Mouse (Mus musculus) embryonic facial prominence, embryonic 13.5 days (tissue): ENCODE measurements around the gene Vdac2. TPM values are rescaled to one million over a fixed set of nuclear protein-coding genes. Genes with fewer than 3 reads are reported as not detected.

Source experiments
- ATAC-seq: fragments of 200-750 bp; cut with Nextera tagmentation; 2 replicates; pipeline ENCODE4 v1.8.0; 2017; ENCODE audit warnings: low read depth; ENCODE audit not compliant: insufficient number of reproducible peaks, insufficient read depth, low FRiP score, low TSS enrichment
- H3K27ac ChIP-seq: fragments of 300-500 bp; sonication (generic); 2 replicates; pipeline ENCODE4 v1.5.1; 2015; ENCODE audit warnings: moderate library complexity, mild to moderate bottlenecking, inconsistent platforms
- H3K27me3 ChIP-seq: fragments of 300-500 bp; sonication (generic); 2 replicates; pipeline ENCODE4 v1.6.1; 2015; ENCODE audit warnings: mild to moderate bottlenecking, inconsistent platforms
- H3K36me3 ChIP-seq: fragments of 300-500 bp; sonication (generic); 2 replicates; pipeline ENCODE4 v1.6.1; 2015; ENCODE audit warnings: mild to moderate bottlenecking, inconsistent platforms
- H3K4me1 ChIP-seq: fragments of 300-500 bp; sonication (generic); 2 replicates; pipeline ENCODE4 v1.6.1; 2015; ENCODE audit warnings: inconsistent platforms
- H3K4me2 ChIP-seq: fragments of 300-500 bp; sonication (generic); 2 replicates; pipeline ENCODE4 v1.6.1; 2015; ENCODE audit warnings: moderate library complexity, mild to moderate bottlenecking, inconsistent platforms
- H3K4me3 ChIP-seq: fragments of 300-500 bp; sonication (generic); 2 replicates; pipeline ENCODE4 v1.5.1; 2015; ENCODE audit warnings: mild to moderate bottlenecking, inconsistent platforms
- H3K9ac ChIP-seq: fragments of 300-500 bp; sonication (generic); 2 replicates; pipeline ENCODE4 v1.6.1; 2015; ENCODE audit warnings: mild to moderate bottlenecking, inconsistent platforms
- H3K9me3 ChIP-seq: fragments of 300-500 bp; sonication (generic); 2 replicates; pipeline ENCODE4 v1.6.1; 2016; ENCODE audit warnings: inconsistent platforms
- WGBS: fragments of 180-500 bp; shearing (Covaris S2); methylation state at CpG from one replicate; pipeline ENCODE4 v1.1.7; 2015; ENCODE audit warnings: mixed read lengths; 5-methylcytosine and 5-hydroxymethylcytosine counted together
- polyA plus RNA-seq: library from polyadenylated mRNA; unstranded; fragments of >200 nt; fragmentation: Nextera tagmentation; extraction: Ambion mirVana; gene quantifications from 2 replicates; pipeline ENCODE4 v1.2.1, GENCODE M21; 2015

The Vdac2 gene
- 209 and 221 TPM in 2 replicates for polyA plus RNA-seq

DNA sequence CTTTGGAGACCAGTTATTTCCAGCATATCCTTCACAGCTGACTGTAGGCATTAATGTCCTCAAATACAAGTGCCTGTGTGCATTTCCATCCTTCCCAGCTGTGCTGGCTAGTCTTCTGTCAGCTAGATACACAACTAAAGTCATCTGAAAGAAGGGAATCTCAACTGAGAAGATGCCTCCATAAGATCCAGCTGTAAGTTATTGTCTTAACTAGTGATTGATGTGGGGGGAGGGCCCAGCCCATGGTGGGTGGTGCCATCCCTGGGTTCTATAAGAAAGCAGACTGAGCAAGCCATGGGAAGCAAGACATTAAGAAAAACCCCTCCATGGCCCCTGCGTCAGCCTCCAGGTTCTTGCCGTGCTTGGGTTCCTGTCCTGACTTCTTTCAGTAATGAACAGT, at the start of gene Vdac2:
Gene Vdac2, plus strand, starts transcription at position 301 of the 400 bp plus-strand sequence.
- Histone ChIP-seq H3K4me2 (no peak within 1 kb of the TSS), H3K9me3 (no peaks in the 10 kb centered on the region), H3K27ac (no peak within 1 kb of the TSS), H3K4me1 (0 out of 2 replicates have a peak, but pooled peaks cover 10% of the 10 kb centered on the region), H3K27me3 (no peaks in the 10 kb centered on the region), H3K36me3 (no peaks in the 10 kb centered on the region), H3K4me3 (no peak within 1 kb of the TSS), H3K9ac (no peak within 1 kb of the TSS)
- ATAC-seq: no peak
- WGBS: 78% methylated on average over 2 of the region's 2 CpGs

DNA sequence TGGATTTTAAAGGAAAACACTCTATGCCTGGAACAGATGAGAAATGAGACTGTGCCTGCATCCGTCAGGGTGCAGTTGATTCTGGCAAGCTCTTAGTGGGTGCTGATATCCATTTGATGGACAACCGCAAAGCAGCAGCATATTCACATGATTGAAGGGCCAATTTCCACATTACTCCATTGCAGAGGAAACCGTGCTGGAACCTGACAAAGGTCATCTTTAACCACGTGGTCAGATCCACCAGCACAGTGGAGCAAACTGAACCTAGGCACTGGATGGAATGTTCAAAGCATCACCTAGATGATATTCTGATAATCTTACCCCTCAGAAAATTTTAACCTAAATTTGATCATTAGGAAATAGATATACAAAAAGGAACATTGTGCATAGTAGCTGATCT, 48.8 kb upstream of the Vdac2 start:
- Histone ChIP-seq H3K27ac (no peak overlapping the region), H3K4me3 (no peak overlapping the region), H3K9ac (no peak overlapping the region), H3K4me1 (no peaks in the 10 kb centered on the region), H3K4me2 (no peak overlapping the region), H3K36me3 (peaks cover 43% of the 10 kb centered on the region), H3K27me3 (no peaks in the 10 kb centered on the region), H3K9me3 (no peaks in the 10 kb centered on the region)
- 89% methylated on average over 4 of the region's 4 CpGs for WGBS
- ATAC-seq: no peak

DNA sequence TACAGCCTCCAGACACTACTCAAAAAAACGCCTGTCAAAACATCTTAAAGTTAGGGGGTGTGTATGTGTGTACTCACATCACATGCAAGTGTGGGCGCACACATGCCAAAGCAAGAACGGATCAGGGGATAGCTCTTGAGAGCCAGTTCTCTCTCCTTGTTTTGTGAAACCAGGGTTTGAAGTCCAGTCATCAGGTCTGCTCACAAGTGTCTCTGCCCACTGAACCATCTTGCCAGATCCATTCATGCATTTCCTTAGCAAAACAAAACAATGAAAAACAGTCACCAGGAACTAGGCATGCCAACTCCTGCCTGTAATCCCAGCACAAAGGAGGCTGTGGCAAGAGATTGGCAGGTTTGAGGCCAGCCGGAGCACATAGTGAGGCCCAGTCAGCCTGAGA, 38.5 kb upstream of the Vdac2 start:
- H3K36me3 ChIP-seq: peaks cover 34% of the 10 kb centered on the region
- no peak for ATAC-seq
- H3K4me3 ChIP-seq: no peak overlapping the region
- H3K4me2 ChIP-seq: no peak overlapping the region
- H3K9me3 ChIP-seq: no peaks in the 10 kb centered on the region
- 80% methylated on average over 4 of the region's 4 CpGs for WGBS
- H3K9ac ChIP-seq: no peak overlapping the region
- no peaks in the 10 kb centered on the region for H3K4me1 ChIP-seq
- no peaks in the 10 kb centered on the region for H3K27me3 ChIP-seq
- no peak overlapping the region for H3K27ac ChIP-seq

DNA sequence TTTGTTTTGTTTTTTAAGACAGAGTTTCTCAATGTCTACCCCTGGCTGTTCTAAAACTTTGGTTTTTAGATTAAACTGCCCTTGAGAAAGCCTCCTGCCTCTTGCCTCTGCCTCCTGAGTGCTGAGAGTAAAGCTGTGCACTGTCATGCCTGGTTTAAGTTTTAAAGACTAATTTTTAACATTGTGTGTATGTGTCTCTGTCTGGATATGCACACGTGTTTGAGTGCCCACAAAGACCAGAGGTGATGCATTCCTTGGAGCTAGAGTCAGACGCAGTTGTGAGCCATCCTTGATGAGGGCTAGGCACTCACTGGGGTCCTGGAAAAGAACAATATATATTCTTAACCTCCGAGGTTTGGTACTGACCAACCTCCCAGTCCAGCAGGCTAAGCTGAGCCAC, 37.7 kb upstream of the Vdac2 start:
- peaks cover 42% of the 10 kb centered on the region for H3K36me3 ChIP-seq
- no peaks in the 10 kb centered on the region for H3K27me3 ChIP-seq
- H3K27ac ChIP-seq: no peak overlapping the region
- ATAC-seq: no peak
- H3K9ac ChIP-seq: no peak overlapping the region
- no peak overlapping the region for H3K4me3 ChIP-seq
- no peaks in the 10 kb centered on the region for H3K4me1 ChIP-seq
- WGBS: 90% methylated on average over 3 of the region's 3 CpGs
- H3K4me2 ChIP-seq: no peak overlapping the region
- H3K9me3 ChIP-seq: no peaks in the 10 kb centered on the region

DNA sequence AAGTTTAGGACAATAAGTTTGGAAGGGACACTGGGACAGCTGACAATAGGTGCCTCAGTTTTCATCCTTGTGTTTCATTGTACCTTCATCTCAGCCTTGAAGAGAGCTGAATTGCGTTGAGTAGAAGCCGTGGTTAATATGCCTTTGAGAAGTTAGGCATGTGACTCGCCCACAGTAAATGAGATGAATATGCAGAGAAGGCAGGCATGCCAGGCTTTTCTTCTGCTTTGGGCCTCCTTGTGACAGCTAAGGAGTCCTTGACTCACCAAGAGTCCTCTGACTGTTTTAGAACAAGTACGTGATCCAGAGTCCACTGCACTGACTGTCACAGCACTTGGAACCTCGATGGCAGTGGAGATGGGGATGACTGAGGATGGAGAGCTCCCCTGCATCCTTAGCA, 36.9 kb upstream of the Vdac2 start:
- WGBS: 93% methylated on average over 5 of the region's 5 CpGs
- Histone ChIP-seq H3K4me2 (no peak overlapping the region), H3K36me3 (peaks cover 48% of the 10 kb centered on the region), H3K9ac (no peak overlapping the region), H3K27ac (no peak overlapping the region), H3K4me3 (no peak overlapping the region), H3K9me3 (no peaks in the 10 kb centered on the region), H3K4me1 (no peaks in the 10 kb centered on the region), H3K27me3 (no peaks in the 10 kb centered on the region)
- ATAC-seq: no peak

DNA sequence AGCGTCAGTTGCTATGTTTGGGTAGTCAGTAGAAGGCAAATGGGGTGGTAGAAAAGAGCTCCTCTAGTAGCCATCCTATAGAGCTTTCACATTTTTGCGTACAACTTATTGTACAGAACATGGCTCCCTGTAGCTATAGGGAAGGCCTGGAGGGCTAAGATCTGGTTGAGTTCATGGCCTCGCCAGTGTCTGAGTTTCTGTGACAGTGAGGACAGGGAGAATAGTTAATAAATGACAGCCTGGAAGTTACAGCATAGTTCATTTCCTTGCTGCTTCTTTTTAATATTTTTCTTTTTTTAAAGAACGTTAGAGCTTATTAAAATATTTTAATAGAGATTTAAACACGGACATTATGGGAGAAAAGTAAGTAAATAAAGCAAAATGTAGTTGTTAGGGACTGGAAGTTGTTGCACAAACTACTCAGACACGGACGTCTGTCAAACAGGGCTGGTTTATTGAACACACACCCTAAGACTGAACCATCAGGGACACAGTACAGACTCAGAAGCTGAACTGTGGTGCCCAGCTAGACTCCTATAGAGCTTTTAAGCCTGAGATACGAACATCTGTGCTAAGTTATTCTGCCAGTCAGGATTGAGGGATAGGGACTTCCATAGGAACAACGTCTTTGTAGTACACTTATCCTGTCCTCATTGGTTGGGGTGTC, 34.3 kb upstream of the Vdac2 start:
- Histone ChIP-seq H3K9ac (no peak overlapping the region), H3K27me3 (no peaks in the 10 kb centered on the region), H3K4me1 (peaks cover 21% of the 10 kb centered on the region), H3K36me3 (peaks cover 42% of the 10 kb centered on the region), H3K4me2 (no peak overlapping the region), H3K9me3 (no peaks in the 10 kb centered on the region), H3K27ac (no peak overlapping the region), H3K4me3 (no peak overlapping the region)
- WGBS: 87% methylated on average over 9 of the region's 9 CpGs
- ATAC-seq: no peak

DNA sequence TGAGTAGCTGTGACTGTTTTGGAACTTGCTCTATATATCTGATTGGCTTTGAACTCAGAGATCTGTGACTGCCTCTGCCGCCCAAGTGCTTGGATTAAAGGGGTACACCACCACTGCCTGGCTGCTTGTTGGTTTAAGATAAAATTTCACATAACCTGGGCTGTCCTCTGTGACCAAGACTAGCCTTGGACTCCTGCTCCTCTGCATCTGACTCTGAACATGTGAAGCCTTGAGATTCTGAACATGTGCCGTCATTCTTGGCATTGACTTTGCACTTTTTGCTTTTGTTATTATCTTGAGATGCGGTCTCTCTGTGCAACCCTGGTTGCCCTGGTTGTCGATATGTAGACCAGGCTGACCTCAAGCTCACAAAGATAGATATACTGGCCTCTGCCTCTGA, 33.3 kb upstream of the Vdac2 start:
- Histone ChIP-seq H3K9ac (no peak overlapping the region), H3K27me3 (no peaks in the 10 kb centered on the region), H3K4me3 (no peak overlapping the region), H3K9me3 (no peaks in the 10 kb centered on the region), H3K27ac (no peak overlapping the region), H3K4me2 (no peak overlapping the region), H3K36me3 (peaks cover 36% of the 10 kb centered on the region), H3K4me1 (peaks cover 21% of the 10 kb centered on the region)
- 88% methylated on average over 4 of the region's 4 CpGs for WGBS
- ATAC-seq: no peak

DNA sequence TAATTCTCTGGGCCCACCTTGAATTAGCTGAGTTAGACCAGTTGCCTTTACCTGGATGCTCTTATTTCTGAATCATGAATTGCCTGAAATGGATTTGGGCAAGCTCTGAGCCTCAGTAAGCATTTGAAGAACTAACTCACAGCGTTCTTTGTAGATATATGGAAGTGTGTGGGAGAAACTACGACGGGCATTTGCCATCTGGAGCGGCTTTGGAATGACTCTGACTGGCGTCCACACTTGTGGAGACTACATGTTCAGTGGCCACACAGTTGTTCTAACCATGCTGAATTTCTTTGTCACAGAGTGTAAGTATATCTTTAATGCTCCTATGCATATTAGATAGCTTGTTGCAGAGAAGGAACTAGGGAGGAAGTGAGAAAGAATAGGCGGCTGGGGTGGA, 32.8 kb upstream of the Vdac2 start:
- Histone ChIP-seq H3K27ac (no peak overlapping the region), H3K9me3 (no peaks in the 10 kb centered on the region), H3K4me2 (no peak overlapping the region), H3K9ac (no peak overlapping the region), H3K4me3 (no peak overlapping the region), H3K4me1 (peaks cover 21% of the 10 kb centered on the region), H3K27me3 (no peaks in the 10 kb centered on the region), H3K36me3 (peaks cover 36% of the 10 kb centered on the region)
- ATAC-seq: no peak
- WGBS: 93% methylated on average over 6 of the region's 6 CpGs

DNA sequence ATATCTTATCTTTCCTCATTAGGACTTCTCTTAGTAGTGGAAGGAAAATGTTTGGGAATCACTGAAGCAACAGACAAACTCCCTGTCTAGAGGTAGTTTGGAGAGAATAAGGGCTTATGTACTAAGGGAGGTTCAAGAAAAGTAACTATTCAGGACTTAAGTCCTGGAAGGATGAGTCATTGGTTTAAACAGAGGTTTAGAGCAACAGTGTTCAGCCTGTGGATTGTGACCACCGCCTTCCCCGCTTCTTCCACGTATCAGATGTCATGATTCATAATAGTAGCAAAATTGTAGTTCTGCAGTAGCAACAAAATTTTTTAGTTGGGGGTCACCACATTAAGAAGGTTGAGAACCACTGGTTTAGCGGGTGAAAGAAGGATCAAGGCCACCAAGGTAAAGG, 24.4 kb upstream of the Vdac2 start:
- Histone ChIP-seq H3K36me3 (peaks cover 13% of the 10 kb centered on the region; the same call in 1 of the 2 replicates), H3K9me3 (no peaks in the 10 kb centered on the region), H3K27me3 (no peaks in the 10 kb centered on the region), H3K4me2 (no peak overlapping the region), H3K27ac (no peak overlapping the region), H3K4me1 (0 out of 2 replicates have a peak, but pooled peaks cover under 1% of the 10 kb centered on the region), H3K4me3 (no peak overlapping the region), H3K9ac (no peak overlapping the region)
- WGBS: 89% methylated on average over 4 of the region's 4 CpGs
- no peak for ATAC-seq

DNA sequence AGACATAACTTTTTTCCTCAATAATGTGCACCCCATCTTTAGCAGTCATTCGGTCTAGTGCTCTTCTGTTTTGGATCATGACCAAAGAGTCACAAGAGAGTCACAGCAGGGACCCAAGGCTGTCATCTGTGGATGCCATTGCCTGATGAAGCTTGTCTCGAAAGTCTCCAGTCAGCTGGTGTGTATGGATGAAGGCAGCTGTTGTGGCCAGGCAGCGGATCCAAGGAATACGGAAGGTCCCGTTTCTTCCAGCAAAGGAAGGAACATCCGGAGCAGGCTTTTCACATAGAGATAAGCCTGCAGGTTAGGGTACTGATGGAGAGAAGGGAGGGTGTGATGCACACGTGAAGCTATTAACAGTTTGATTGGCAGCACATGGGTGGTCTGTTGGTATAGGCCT, 23.4 kb upstream of the Vdac2 start:
- Histone ChIP-seq H3K36me3 (peaks cover 13% of the 10 kb centered on the region; the same call in 1 of the 2 replicates), H3K27ac (no peak overlapping the region), H3K9me3 (no peaks in the 10 kb centered on the region), H3K9ac (no peak overlapping the region), H3K4me3 (no peak overlapping the region), H3K4me2 (no peak overlapping the region), H3K4me1 (no peaks in the 10 kb centered on the region), H3K27me3 (no peaks in the 10 kb centered on the region)
- WGBS: 77% methylated on average over 7 of the region's 7 CpGs
- no peak for ATAC-seq

DNA sequence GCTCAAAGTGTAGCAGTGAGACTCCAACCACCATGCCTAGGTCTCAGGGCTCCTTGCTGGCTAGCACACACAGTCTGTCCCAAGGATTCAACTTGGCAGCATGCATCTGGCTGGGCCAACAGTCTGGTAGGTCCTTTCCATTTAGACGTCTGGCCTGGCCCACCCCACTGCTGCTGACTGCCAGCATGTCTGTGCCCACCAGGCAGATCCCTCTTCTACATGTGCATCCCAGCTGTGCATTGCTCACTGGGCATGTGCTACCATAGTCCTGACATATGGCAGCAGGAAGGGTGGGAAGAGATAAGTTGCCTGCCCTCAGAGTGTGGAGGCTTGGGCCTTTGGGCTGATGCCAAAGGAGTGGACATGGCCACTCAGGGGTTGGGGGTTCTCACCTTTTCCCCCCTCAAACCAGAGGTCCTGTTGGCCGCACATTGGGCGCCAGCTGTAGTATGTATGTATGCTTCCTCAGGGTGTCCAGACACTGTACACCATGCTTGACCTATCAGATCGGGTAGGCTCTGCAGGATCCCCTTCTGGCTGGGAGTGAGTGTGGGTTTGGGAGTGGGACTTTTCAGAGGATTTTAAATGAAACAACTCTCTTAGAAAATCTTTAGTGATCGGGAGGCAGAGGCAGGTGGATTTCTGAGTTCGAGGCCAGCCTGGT, 22.4 kb upstream of the Vdac2 start:
- Histone ChIP-seq H3K27ac (no peak overlapping the region), H3K27me3 (no peaks in the 10 kb centered on the region), H3K9me3 (no peaks in the 10 kb centered on the region), H3K36me3 (peaks cover 13% of the 10 kb centered on the region; the same call in 1 of the 2 replicates), H3K9ac (no peak overlapping the region), H3K4me1 (no peaks in the 10 kb centered on the region), H3K4me3 (no peak overlapping the region), H3K4me2 (no peak overlapping the region)
- WGBS: 91% methylated on average over 6 of the region's 6 CpGs
- ATAC-seq: no peak

DNA sequence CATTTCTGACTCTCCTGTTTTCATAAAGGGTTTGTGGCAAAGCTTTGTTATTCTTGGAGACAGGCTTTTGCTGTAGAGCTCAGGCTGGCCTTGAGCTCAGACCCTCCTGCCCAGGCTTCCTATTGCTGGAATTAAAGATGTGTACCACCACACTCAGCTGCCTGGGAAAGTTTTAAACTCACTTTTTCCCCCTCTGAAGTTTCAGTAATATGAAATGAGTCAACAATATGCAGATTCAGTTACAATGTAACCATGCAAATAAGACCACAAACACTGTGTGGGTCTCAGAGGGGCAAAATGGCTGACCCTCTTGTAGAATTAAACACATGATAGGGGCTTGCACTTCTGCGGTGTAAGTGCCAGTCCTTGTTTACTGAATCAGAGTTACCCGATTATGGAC, 18.8 kb upstream of the Vdac2 start:
- Histone ChIP-seq H3K27me3 (no peaks in the 10 kb centered on the region), H3K4me2 (no peak overlapping the region), H3K36me3 (0 out of 2 replicates have a peak, but pooled peaks cover 5% of the 10 kb centered on the region), H3K4me1 (no peaks in the 10 kb centered on the region), H3K9me3 (no peaks in the 10 kb centered on the region), H3K27ac (no peak overlapping the region), H3K4me3 (no peak overlapping the region), H3K9ac (no peak overlapping the region)
- WGBS: 86% methylated on average over 2 of the region's 2 CpGs
- no peak for ATAC-seq
